Mouse (Mus musculus) liver, embryonic 15.5 days (tissue): ENCODE data around the gene Rgs19. TPM values are rescaled to one million over a fixed set of nuclear protein-coding genes. Genes with fewer than 3 reads are reported as not detected.
A peak's percentile ranks its signal among the peaks of the same experiment; 100 is the strongest.

Source experiments
- ATAC-seq: fragments of 200-750 bp; cut with Nextera tagmentation; 2 replicates; pipeline ENCODE4 v1.8.0; 2017; ENCODE audit warnings: moderate number of reproducible peaks, mild to moderate bottlenecking, moderate library complexity; ENCODE audit not compliant: insufficient read depth
- H3K27ac ChIP-seq: fragments of 300-500 bp; sonication (generic); replicated peaks from 2 replicates; pipeline ENCODE4 v1.5.1; 2015; ENCODE audit warnings: mild to moderate bottlenecking, inconsistent platforms
- H3K27me3 ChIP-seq: fragments of 300-500 bp; sonication (generic); 2 replicates; pipeline ENCODE4 v1.6.1; 2015; ENCODE audit warnings: mild to moderate bottlenecking, inconsistent platforms
- H3K36me3 ChIP-seq: fragments of 300-500 bp; sonication (generic); replicated peaks from 2 replicates; pipeline ENCODE4 v1.6.1; 2015; ENCODE audit warnings: moderate library complexity, mild to moderate bottlenecking, inconsistent platforms
- H3K4me1 ChIP-seq: fragments of 300-500 bp; sonication (generic); replicated peaks from 2 replicates; pipeline ENCODE4 v1.6.1; 2015; ENCODE audit warnings: inconsistent platforms
- H3K4me2 ChIP-seq: fragments of 300-500 bp; sonication (generic); 2 replicates; pipeline ENCODE4 v1.6.1; 2015; ENCODE audit warnings: moderate library complexity, mild to moderate bottlenecking, inconsistent platforms
- H3K4me3 ChIP-seq: fragments of 300-500 bp; sonication (generic); replicated peaks from 2 replicates; pipeline ENCODE4 v1.5.1; 2015; ENCODE audit warnings: mild to moderate bottlenecking, inconsistent platforms
- H3K9ac ChIP-seq: fragments of 300-500 bp; sonication (generic); 2 replicates; pipeline ENCODE4 v1.6.1; 2015; ENCODE audit warnings: moderate library complexity, mild to moderate bottlenecking, inconsistent platforms
- H3K9me3 ChIP-seq: fragments of 300-500 bp; sonication (generic); replicated peaks from 2 replicates; pipeline ENCODE4 v1.6.1; 2016; ENCODE audit warnings: inconsistent platforms
- WGBS: fragments of 180-500 bp; shearing (Covaris S2); methylation state at CpG from one replicate; pipeline ENCODE4 v1.1.7; 2015; ENCODE audit warnings: mixed read lengths; ENCODE audit not compliant: insufficient replicate concordance; 5-methylcytosine and 5-hydroxymethylcytosine counted together
- polyA plus RNA-seq: library from polyadenylated mRNA; unstranded; fragments of >200 nt; fragmentation: Nextera tagmentation; extraction: Ambion mirVana; gene quantifications from 2 replicates; pipeline ENCODE4 v1.2.1, GENCODE M21; 2015

Gene Rgs19
- polyA plus RNA-seq, 1 experiment from 2014 or later, result 22.3 TPM

DNA sequence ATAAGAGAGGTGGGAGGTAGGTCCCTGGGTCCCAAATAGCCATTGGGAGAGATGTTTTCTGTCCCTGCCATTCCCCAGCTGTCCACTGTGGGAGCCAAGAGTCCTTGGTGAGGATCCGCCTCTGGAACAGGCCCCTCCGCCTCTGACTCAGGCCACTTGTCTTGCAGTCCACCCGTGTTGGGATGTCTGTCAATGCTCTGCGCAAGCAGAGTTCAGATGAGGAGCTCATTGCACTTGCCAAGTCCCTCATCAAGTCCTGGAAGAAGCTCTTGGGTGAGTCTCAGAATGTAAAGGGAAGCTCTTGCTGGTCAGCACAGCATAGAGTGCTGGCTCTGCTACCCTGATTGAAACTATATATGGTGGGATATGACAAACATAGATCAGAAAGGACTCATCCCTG lies 10.4 kb downstream of the Rgs19 start:
- Histone ChIP-seq H3K4me2 (no peak overlapping the region), H3K4me1 (peaks cover 25% of the 10 kb centered on the region), H3K27me3 (peaks cover 14% of the 10 kb centered on the region), H3K4me3 (no peak overlapping the region), H3K9me3 (no peaks in the 10 kb centered on the region), H3K9ac (no peak overlapping the region), H3K36me3 (no peaks in the 10 kb centered on the region; the same call in 1 of the 2 replicates), H3K27ac (no peak overlapping the region)
- WGBS, result 64% methylated on average over 4 of the region's 4 CpGs
- no peak for ATAC-seq

- no peak for ATAC-seq
Measured at GRCm38 (mm10) chr2:181681978-181682377, 11.8 kb downstream of the Rgs19 start.

GRCm38 (mm10) chr2:181680716-181681117 lies 13.1 kb downstream of the Rgs19 start:
- Histone ChIP-seq H3K4me2 (peak overlapping the region; percentile 81), H3K27me3 (peaks cover 15% of the 10 kb centered on the region), H3K4me3 (peak overlapping the region; percentile 60), H3K9ac (peak overlapping the region; percentile 54), H3K27ac (no peak overlapping the region), H3K4me1 (peaks cover 26% of the 10 kb centered on the region), H3K9me3 (no peaks in the 10 kb centered on the region), H3K36me3 (no peaks in the 10 kb centered on the region; the same call in 1 of the 2 replicates)
- WGBS, result 14% methylated on average over 7 of the region's 7 CpGs
- no peak for ATAC-seq

More at GRCm38 (mm10) chr2:181681978-181682377, 11.8 kb downstream of the Rgs19 start:
- Histone ChIP-seq H3K4me2 (no peak overlapping the region), H3K27ac (no peak overlapping the region), H3K4me3 (no peak overlapping the region), H3K36me3 (no peaks in the 10 kb centered on the region; the same call in 1 of the 2 replicates), H3K9me3 (no peaks in the 10 kb centered on the region), H3K4me1 (peaks cover 25% of the 10 kb centered on the region), H3K9ac (no peak overlapping the region), H3K27me3 (peaks cover 14% of the 10 kb centered on the region)
- WGBS, result 29% methylated on average over 1 of the region's 1 CpGs

GRCm38 (mm10) chr2:181679951-181680715 lies 13.6 kb downstream of the Rgs19 start, which contains the start of gene Tcea2:
TSS of gene Tcea2 (plus strand) at chr2:181680310.
- H3K36me3 ChIP-seq, result no peaks in the 10 kb centered on the region; the same call in 1 of the 2 replicates
- peaks cover 32% of the 10 kb centered on the region for H3K4me1 ChIP-seq
- H3K27me3 ChIP-seq, result peaks cover 21% of the 10 kb centered on the region
- H3K4me2 ChIP-seq, result peak within 1 kb of the TSS; percentile 81
- peak within 1 kb of the TSS; percentile 60 for H3K4me3 ChIP-seq
- H3K27ac ChIP-seq, result no peak within 1 kb of the TSS
- peak; percentile 22; the same call in 1 of the 2 replicates for ATAC-seq
- H3K9me3 ChIP-seq, result no peaks in the 10 kb centered on the region
- peak within 1 kb of the TSS; percentile 54 for H3K9ac ChIP-seq
- under 1% methylated on average over 62 of the region's 69 CpGs for WGBS

- Histone ChIP-seq H3K4me1 (peaks cover 33% of the 10 kb centered on the region), H3K9ac (no peak overlapping the region), H3K27ac (no peak overlapping the region), H3K36me3 (no peaks in the 10 kb centered on the region), H3K9me3 (no peaks in the 10 kb centered on the region), H3K4me3 (no peak overlapping the region), H3K27me3 (peaks cover 34% of the 10 kb centered on the region), H3K4me2 (no peak overlapping the region; the same call in 1 of the 2 replicates)
- 59% methylated on average over 1 of the region's 1 CpGs for WGBS
- ATAC-seq, result peak; percentile 53
Measured at GRCm38 (mm10) chr2:181678780-181679179, 15.0 kb downstream of the Rgs19 start.

DNA sequence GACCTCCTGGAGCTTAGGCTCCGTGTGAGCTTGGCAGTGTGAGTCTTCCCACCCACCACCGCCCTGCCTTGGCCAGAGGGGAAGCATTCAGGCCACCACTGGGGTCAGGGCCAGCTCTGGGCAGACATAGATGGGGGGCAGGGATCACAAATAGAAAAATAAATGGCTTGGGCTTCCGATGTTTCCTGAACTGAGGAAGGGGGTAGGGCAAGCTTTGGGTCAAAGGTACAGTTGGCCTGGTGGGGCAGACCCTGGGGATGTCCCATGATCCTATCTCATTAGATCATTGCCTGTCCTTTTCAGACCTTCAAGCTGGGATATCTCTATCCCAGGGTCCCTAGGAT lies 16.1 kb downstream of the Rgs19 start:
- Histone ChIP-seq H3K27ac (no peak overlapping the region), H3K9ac (no peak overlapping the region), H3K27me3 (peaks cover 45% of the 10 kb centered on the region), H3K4me2 (no peak overlapping the region), H3K9me3 (no peaks in the 10 kb centered on the region), H3K4me1 (peaks cover 33% of the 10 kb centered on the region), H3K4me3 (no peak overlapping the region), H3K36me3 (no peaks in the 10 kb centered on the region)
- 31% methylated on average over 3 of the region's 3 CpGs for WGBS
- no peak for ATAC-seq

DNA sequence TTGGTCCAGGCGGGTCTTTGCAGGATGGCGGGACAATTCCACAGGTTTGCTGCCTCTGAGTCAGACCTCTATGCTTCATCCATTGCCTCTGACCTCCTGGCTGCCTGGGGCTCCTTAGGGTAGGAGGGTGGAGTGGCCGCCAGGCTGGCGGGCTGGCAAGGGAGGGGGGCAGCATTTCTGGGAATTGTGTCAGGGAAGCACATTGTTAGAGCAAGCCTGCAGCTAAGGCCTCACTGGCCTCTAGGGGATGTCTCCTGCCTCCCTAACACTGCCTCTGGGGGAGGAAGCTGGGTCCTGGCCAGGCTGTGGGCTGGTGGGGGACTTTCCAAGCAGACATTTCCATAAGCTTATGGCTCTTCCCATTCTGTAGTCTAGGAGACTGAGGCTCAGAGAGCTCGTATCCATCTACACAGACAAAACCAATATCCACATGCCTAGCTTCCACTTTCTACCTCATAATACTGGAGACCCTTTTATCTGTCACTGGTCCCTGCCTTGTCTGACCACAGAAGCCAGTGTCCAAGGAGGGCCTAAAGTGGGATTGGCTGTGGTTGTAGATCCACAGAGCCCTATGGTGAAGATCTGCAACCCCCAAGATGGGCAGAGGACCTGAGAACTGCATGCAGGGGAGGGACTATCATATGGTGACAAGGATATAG lies 16.6 kb downstream of the Rgs19 start:
- Histone ChIP-seq H3K4me2 (no peak overlapping the region), H3K36me3 (no peaks in the 10 kb centered on the region), H3K4me3 (no peak overlapping the region), H3K4me1 (peaks cover 33% of the 10 kb centered on the region), H3K27me3 (peaks cover 50% of the 10 kb centered on the region), H3K9ac (no peak overlapping the region), H3K9me3 (no peaks in the 10 kb centered on the region), H3K27ac (no peak overlapping the region)
- 47% methylated on average over 5 of the region's 5 CpGs for WGBS
- no peak for ATAC-seq

DNA sequence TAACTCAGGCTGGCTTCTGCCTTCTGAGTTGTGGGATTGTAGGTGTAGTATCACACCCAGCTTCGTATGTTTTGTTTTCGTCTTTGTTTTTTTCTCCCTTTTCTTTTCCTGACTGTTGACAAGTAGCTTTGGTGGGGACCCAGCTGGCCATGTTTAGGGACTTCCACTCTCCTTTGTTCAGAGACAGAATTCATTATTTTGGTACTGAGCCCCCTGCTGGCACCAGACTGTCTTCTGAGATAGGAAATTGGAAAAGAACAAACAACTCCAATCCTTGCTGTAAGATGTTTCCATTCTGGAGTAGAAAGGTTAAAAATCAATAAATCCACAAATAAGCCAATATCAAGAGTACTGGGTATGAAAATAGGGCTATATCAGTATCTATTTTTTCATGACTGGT lies 17.4 kb downstream of the Rgs19 start:
- ATAC-seq, result no peak
- no peak overlapping the region for H3K27ac ChIP-seq
- H3K27me3 ChIP-seq, result peaks cover 57% of the 10 kb centered on the region
- H3K4me2 ChIP-seq, result no peak overlapping the region
- no peaks in the 10 kb centered on the region for H3K9me3 ChIP-seq
- peaks cover 34% of the 10 kb centered on the region for H3K4me1 ChIP-seq
- no peaks in the 10 kb centered on the region for H3K36me3 ChIP-seq
- H3K9ac ChIP-seq, result no peak overlapping the region
- 25% methylated on average over 2 of the region's 2 CpGs for WGBS
- H3K4me3 ChIP-seq, result no peak overlapping the region

DNA sequence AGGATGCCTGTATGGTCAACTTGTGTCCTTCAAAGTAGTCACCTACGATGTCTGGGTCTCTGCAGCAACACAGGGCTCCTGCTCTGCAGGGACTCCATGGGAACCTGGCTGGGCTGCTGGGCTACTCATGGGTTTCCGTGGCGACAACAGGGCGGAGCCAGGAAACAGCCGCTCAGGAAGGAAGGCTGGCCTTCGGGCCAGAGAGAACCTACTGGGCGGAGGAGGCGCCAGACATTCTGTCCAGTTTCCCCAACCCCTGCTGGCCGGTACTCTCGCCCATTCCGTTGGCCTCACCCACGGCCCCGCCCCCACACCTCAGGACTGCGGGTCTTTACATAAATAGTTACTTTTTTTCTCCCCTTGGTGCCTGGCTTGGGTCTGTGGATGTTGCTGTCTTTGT lies 18.3 kb downstream of the Rgs19 start:
- Histone ChIP-seq H3K27me3 (peaks cover 57% of the 10 kb centered on the region), H3K9ac (no peak overlapping the region), H3K4me3 (0 out of 2 replicates have a peak overlapping the region, but pooled peaks have one; percentile 14), H3K36me3 (no peaks in the 10 kb centered on the region), H3K4me1 (peaks cover 31% of the 10 kb centered on the region), H3K9me3 (no peaks in the 10 kb centered on the region), H3K4me2 (peak overlapping the region; percentile 53), H3K27ac (no peak overlapping the region)
- 0 out of 2 replicates have a peak, but pooled peaks have one; percentile 3 for ATAC-seq
- WGBS, result under 1% methylated on average over 14 of the region's 14 CpGs

DNA sequence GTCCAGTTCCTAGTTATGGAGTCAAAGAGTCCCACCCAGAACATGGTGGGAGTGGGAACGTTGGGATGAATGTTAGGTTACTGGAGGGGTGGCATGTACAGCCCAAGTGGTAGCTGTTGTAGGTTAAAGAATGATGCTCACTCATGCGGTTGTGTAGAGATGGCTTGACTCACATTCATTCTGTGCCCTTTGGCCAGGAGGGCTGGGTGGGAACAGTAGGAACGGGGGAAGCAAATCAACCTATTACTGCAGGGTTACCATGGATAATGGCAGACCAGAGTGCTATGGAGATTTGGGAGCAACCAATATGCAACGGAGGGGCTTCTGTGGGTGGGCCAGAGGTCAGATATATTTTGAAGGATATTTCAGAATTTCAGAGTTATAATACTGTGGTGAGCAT lies 18.8 kb downstream of the Rgs19 start:
- ATAC-seq, result no peak
- H3K4me1 ChIP-seq, result peaks cover 29% of the 10 kb centered on the region
- WGBS, result 61% methylated on average over 4 of the region's 4 CpGs

GRCm38 (mm10) chr2:181673501-181673900 lies 20.3 kb downstream of the Rgs19 start:
- Histone ChIP-seq H3K27ac (no peak overlapping the region), H3K36me3 (no peaks in the 10 kb centered on the region), H3K27me3 (peaks cover 73% of the 10 kb centered on the region), H3K9me3 (no peaks in the 10 kb centered on the region), H3K4me3 (no peak overlapping the region), H3K4me2 (no peak overlapping the region), H3K4me1 (peaks cover 19% of the 10 kb centered on the region), H3K9ac (no peak overlapping the region)
- ATAC-seq, result no peak
- 38% methylated on average over 1 of the region's 1 CpGs for WGBS

More for the DNA sequence above, 18.8 kb downstream of the Rgs19 start:
- H3K36me3 ChIP-seq, result no peaks in the 10 kb centered on the region
- peaks cover 59% of the 10 kb centered on the region for H3K27me3 ChIP-seq
- no peak overlapping the region for H3K27ac ChIP-seq
- no peak overlapping the region for H3K4me3 ChIP-seq
- no peak overlapping the region for H3K4me2 ChIP-seq
- no peak overlapping the region for H3K9ac ChIP-seq
- H3K9me3 ChIP-seq, result no peaks in the 10 kb centered on the region
